Mouse (Mus musculus): ENCODE results near the gene Gm17521.
"Not testable (repeated sequence)": the region's sequence is repeated elsewhere in the genome, so short reads cannot be mapped to it uniquely, and the experiment has no call there.

Gene Gm17521

DNA sequence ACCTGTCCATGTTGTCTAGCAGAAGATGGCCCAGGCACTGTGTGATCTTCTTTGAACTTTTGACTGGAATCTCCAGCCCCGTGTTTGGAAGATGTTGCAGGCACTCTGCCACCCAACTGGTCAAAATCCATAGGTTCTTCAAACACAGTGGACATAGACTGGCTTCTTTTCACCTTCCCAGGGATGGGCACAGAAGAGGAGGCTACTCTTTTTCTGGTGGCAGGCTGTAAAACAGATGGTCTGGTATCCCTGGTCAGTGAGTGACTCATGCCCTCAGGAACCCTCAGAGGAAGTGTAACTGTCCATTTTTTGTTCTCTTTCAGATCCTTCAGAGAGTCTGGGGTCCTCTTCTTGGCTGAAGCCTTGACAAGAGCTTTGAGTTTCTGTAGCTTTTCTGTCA lies at the start of gene Gm17521:
Gm17521 (minus strand) TSS at position 101 of the 400 bp plus-strand sequence.
- not testable (repeated sequence) for DNase-seq (ENCODE audit: low read depth)

DNA sequence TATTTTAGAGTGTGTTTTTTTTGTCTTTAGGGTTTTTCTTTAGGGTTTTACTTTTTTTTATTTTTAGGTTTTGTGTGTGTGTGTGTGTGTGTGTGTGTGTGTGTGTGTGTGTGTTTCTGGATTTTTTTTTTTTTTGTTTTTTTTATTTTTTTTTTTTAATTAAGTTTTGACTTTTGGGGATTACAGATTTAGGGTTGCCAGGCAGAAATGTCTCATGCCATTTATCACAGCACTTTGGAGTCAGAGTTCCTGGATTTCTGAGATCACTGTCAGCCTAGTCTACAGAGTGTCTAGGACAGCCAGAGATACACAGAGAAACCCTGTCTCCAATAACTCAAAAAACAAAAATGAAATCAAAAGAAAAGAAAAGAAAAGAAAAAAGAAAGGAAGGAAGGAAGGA lies 14.5 kb upstream of the Gm17521 start:
- DNase-seq (ENCODE audit: low read depth) = no peak

DNA sequence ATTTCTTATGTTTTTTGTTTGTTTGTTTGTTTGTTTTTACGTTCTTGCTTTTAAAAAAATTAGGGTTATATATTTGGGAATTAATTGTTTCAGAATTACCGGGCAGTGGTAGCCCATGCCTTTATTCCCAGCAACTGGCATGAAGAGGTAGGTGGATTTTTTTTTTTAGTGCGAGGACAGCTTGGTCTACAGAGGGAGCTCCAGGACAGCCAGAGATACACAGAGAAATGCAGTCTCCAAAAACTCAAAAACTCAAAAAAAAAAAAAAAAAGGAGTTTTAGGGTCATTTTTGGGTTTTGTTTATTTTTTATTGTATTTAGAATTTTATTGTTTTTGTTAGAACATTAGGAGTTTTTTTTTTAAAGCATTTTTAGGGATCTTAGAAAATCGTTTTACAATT lies 14.0 kb upstream of the Gm17521 start:
- DNase-seq (ENCODE audit: low read depth) = no peak

Measured in c-Kit-positive CD71-negative TER-119-negative erythroid progenitor cells, embryonic 14.5 days (primary cell).